Mouse (Mus musculus) heart, embryonic 10.5 days (tissue): Measurements from ENCODE around the gene Tbx10. TPM values are rescaled to one million over a fixed set of nuclear protein-coding genes. Genes with fewer than 3 reads are reported as not detected.
"Not testable (repeated sequence)": the region's sequence is repeated elsewhere in the genome, so short reads cannot be mapped to it uniquely, and the experiment has no call there.

Experiments
- DNase-seq: peaks from one replicate; pipeline ENCODE4 v3.0.0-alpha.2; 2017; ENCODE audit warnings: low spot score
- H3K27ac ChIP-seq: fragments of 300-500 bp; sonication (generic); 2 replicates; pipeline ENCODE4 v1.5.1; 2016; ENCODE audit warnings: mild to moderate bottlenecking
- H3K27me3 ChIP-seq: fragments of 300-500 bp; sonication (generic); 2 replicates; pipeline ENCODE4 v1.6.1; 2016; ENCODE audit warnings: mild to moderate bottlenecking; ENCODE audit not compliant: poor library complexity, insufficient read depth, severe bottlenecking
- H3K36me3 ChIP-seq: fragments of 300-500 bp; sonication (generic); 2 replicates; pipeline ENCODE4 v1.6.1; 2016; ENCODE audit warnings: mild to moderate bottlenecking, moderate library complexity
- H3K4me1 ChIP-seq: fragments of 300-500 bp; sonication (generic); 2 replicates; pipeline ENCODE4 v1.6.1; 2016; ENCODE audit warnings: mild to moderate bottlenecking
- H3K4me3 ChIP-seq: fragments of 300-500 bp; sonication (generic); 2 replicates; pipeline ENCODE4 v1.5.1; 2016; ENCODE audit warnings: mild to moderate bottlenecking, moderate library complexity
- H3K9me3 ChIP-seq: fragments of 300-500 bp; sonication (generic); 2 replicates; pipeline ENCODE4 v1.6.1; 2016; ENCODE audit warnings: mild to moderate bottlenecking, moderate library complexity
- WGBS: fragments of 180-500 bp; shearing (Covaris S2); methylation state at CpG from one replicate; pipeline ENCODE4 v1.1.7; 2016; 5-methylcytosine and 5-hydroxymethylcytosine counted together
- polyA plus RNA-seq: library from polyadenylated mRNA; unstranded; fragments of >200 nt; fragmentation: Nextera tagmentation; extraction: Ambion mirVana; gene quantifications from 2 replicates; pipeline ENCODE4 v1.2.1, GENCODE M21; 2016

The Tbx10 gene
- polyA plus RNA-seq, 1 experiment from 2014 or later, result 0.45 TPM

DNA sequence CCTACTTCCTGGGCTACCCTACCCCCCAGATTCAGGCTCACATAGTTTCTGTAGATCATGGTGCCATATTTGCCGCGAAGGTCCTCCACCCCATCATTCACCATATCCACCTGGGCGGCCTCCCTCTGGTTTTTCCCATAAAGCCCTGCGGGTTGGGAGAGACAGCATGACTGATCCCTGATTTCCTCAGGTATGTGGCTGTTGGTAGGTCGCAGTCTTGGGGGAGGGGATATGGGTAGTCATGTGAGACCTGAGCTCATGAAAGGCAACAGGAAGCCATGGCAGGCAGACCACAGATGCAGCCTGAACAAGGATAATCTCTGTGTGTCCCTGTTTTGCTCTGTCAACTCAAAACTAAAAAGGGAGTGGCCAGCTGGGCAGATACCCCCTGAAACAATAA lies 48.4 kb downstream of the Tbx10 start:
- H3K9me3 ChIP-seq, DNase-seq, H3K27ac ChIP-seq, H3K4me3 ChIP-seq, H3K27me3 ChIP-seq, H3K36me3 ChIP-seq: not testable (repeated sequence)
- H3K4me1 ChIP-seq, result peaks cover 28% of the 10 kb centered on the region
- WGBS, result 83% methylated on average over 5 of the region's 5 CpGs

DNA sequence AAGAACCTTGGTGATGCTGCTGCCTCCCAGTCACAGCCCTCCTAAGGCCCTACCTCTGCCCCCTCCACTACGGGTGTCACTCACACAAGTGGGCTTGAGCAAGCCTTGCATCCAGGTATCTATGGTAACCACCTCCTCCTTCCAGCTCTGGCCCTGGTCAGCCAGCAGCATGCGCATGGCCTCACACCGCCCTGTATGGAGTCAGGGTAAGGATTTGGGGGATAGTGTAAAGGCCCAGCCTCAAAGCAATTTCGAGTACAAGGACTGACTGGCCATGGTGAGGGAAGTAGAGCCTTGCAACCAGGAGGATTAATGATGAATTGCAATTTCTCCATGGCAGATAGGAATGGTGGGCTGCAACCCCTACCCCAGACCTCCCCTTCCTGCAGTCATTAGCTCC lies 48.9 kb downstream of the Tbx10 start:
- H3K4me1 ChIP-seq, result peaks cover 25% of the 10 kb centered on the region
- DNase-seq, H3K4me3 ChIP-seq, H3K36me3 ChIP-seq, H3K9me3 ChIP-seq, H3K27me3 ChIP-seq, H3K27ac ChIP-seq: not testable (repeated sequence)
- WGBS, result 78% methylated on average over 3 of the region's 4 CpGs

DNA sequence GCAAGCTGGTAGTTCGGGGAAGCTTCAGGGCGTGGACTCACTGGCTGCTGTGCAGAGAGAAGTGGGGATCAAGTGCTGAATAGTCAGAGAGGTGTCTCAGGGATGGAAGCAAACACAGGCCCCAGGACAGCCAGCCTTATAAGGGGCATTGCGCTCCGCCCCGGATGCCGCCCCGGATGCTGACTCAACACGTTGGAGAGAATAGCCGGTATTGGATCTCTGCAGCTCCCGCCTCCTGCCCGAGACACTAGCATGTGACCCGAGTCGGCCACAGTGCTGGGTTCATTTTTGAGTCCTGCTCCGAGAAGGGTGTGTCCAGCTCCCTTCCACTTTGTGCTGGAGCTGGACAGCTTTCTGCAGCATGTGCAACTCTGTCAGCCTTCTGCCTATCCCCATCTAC lies 49.6 kb downstream of the Tbx10 start:
- Histone ChIP-seq H3K27me3 (no peaks in the 10 kb centered on the region), H3K4me3 (no peak overlapping the region), H3K36me3 (no peaks in the 10 kb centered on the region), H3K27ac (no peak overlapping the region), H3K9me3 (no peaks in the 10 kb centered on the region), H3K4me1 (peaks cover 22% of the 10 kb centered on the region)
- DNase-seq, result no peak
- 63% methylated on average over 14 of the region's 14 CpGs for WGBS

DNA sequence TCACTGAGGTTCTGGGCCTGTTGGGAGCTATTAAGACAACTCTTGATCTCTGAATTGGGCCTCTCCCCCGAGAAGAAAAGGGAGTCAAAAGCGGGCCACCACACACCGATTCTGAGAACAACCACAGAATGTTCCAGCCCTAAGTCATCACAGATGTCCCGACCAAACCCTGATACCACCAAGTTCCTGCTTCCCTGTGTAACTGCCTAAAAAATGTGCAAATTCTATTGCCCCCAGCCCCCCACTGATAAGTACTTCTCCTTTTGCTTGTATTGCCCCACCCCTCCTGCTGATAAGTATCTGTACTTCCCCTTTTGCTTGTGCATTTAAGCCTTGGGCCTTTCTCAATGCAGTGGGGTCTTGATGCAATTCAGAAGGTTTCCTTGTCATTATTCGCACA lies 51.6 kb downstream of the Tbx10 start:
- not testable (repeated sequence) for DNase-seq, H3K4me3 ChIP-seq, H3K27me3 ChIP-seq, H3K36me3 ChIP-seq, H3K9me3 ChIP-seq, H3K27ac ChIP-seq
- 0 out of 2 replicates have a peak, but pooled peaks cover 13% of the 10 kb centered on the region for H3K4me1 ChIP-seq
- 85% methylated on average over 5 of the region's 5 CpGs for WGBS

DNA sequence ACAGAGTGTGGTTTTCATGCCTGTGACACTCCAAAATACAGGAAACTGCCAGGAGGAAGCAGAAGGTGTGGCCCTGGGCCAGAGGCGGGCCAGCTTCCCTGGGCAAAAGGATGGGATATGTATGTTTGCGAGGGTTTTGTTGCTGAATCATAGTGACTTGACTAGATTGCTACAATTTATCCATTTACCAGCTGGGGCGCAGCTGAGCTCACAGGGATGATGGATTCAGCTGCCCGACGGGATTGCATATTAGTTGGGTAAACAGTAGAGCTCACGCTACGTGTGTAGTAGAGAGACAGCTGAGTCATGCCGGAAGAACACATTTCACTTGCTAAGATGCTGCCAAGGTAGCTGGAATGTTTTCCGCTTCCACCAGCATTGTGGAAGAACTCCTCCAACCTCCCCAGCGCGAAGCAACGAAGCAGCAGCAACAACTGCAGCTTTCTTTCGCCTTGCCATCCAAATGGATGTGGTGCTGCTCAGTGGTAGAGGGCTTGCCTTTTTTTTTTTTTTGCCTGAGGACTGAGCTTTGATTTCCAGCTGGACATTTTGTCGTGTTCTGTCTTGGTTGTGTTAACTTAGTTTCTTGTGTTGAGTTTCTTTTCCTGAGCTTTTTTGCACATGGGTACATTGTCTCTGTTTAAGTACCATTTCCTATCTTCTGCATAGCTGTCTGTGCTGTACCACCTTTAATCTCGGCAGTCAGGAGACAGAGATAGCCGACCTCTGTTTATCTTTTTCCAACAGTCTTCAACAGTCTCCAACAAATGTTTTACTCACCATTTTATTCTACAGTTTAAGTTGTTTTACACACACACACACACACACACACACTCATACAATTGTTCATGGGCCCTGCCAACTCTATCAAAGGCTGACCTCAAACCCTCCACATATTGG lies 53.7 kb downstream of the Tbx10 start, which contains the start of gene Gstp2:
Gene Gstp2, minus strand, starts transcription at position 58 of the 900 bp plus-strand sequence.
- DNase-seq, result no peak
- WGBS, result 54% methylated on average over 16 of the region's 16 CpGs
- Histone ChIP-seq H3K36me3 (no peaks in the 10 kb centered on the region), H3K27me3 (no peaks in the 10 kb centered on the region), H3K9me3 (no peaks in the 10 kb centered on the region), H3K27ac (no peak within 1 kb of the TSS), H3K4me3 (no peak within 1 kb of the TSS), H3K4me1 (0 out of 2 replicates have a peak, but pooled peaks cover 13% of the 10 kb centered on the region)

DNA sequence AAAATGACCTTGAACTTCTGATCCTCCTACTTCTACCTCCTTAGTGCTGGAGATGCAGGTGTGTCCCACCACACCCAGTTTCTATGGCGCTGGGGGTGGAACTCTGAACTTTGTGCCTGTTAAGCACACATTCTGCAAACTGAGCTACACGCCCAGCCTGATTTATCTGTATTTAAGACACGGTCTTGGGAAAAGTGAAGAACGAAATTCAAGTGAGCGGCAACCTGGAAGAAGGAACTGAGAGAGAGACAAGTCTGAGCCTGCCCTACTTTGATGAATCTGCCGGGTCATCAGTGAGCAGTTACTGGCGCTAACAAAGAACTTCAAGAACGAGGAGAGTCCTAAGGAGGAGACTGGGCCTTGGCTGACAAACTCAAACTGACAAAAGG lies 54.3 kb downstream of the Tbx10 start:
- Histone ChIP-seq H3K27ac (no peak overlapping the region), H3K27me3 (no peaks in the 10 kb centered on the region), H3K9me3 (no peaks in the 10 kb centered on the region), H3K36me3 (no peaks in the 10 kb centered on the region), H3K4me3 (no peak overlapping the region), H3K4me1 (0 out of 2 replicates have a peak, but pooled peaks cover 12% of the 10 kb centered on the region)
- no peak for DNase-seq
- WGBS, result 78% methylated on average over 8 of the region's 8 CpGs

DNA sequence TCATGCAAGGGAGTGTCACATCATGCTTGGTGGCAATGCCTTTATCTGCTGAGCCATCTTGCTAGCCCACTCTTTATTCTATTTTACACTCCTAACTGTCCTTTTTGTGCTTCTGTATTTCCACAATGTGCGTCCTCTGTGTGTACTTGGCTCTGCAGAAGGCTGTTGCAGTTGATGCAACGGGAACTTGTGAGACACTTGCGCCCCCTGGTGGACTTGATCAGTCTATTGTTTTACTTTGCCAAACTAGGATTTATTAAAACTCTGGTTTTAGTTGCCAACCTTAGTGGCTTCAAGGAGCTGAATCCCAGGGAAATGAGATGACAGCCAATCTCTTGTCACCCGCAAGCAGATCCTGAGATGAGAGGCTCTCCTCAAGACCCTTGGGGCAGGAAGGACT lies 55.3 kb downstream of the Tbx10 start:
- no peak overlapping the region for H3K27ac ChIP-seq

DNA sequence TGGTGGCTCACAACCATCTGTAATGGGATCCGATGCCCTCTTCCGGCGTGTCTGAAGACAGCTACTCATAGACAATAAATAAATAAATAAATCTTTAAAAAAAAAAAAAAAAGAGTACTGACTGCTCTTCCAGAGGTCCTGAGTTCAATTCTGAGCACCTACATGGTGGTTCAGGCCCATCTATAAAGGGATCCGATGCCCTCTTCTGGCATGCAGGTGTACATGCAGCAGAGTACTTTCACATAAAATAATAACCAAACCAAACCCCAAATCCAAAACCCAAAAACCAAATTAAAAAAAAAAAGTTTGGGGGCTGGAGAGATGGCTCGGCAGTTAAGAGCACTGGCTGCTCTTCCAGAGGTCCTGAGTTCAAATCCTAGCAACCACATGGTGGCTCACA lies 56.5 kb downstream of the Tbx10 start:
- not testable (repeated sequence) for H3K27me3 ChIP-seq, H3K9me3 ChIP-seq, DNase-seq, H3K4me1 ChIP-seq, H3K4me3 ChIP-seq, H3K27ac ChIP-seq, H3K36me3 ChIP-seq
- WGBS, result 69% methylated on average over 5 of the region's 5 CpGs

More for the DNA sequence above, 55.3 kb downstream of the Tbx10 start:
- no peak for DNase-seq
- Histone ChIP-seq H3K27me3 (no peaks in the 10 kb centered on the region), H3K9me3 (no peaks in the 10 kb centered on the region), H3K36me3 (no peaks in the 10 kb centered on the region), H3K4me3 (no peak overlapping the region), H3K4me1 (0 out of 2 replicates have a peak, but pooled peaks cover 7% of the 10 kb centered on the region)
- WGBS, result 21% methylated on average over 4 of the region's 4 CpGs

Other genes starting within 250 kb of the Tbx10 start
- gene Kmt5b, start 225.3 kb upstream of the Tbx10 start, polyA plus RNA-seq, result 21.6 and 24.1 TPM in 2 replicates
- gene Chka, start 141.0 kb upstream of the Tbx10 start, polyA plus RNA-seq, result 29.8 and 40.3 TPM in 2 replicates
- 22.5 and 32.2 TPM in 2 replicates for gene Tcirg1, start 85.6 kb upstream of the Tbx10 start, polyA plus RNA-seq
- 323 and 356 TPM in 2 replicates for gene Ndufs8, start 80.0 kb upstream of the Tbx10 start, polyA plus RNA-seq
- 2.1 and 3.0 TPM in 2 replicates for gene Aldh3b1, start 62.9 kb upstream of the Tbx10 start, polyA plus RNA-seq
- 4.4 and 5.0 TPM in 2 replicates for gene Unc93b1, start 57.6 kb upstream of the Tbx10 start, polyA plus RNA-seq
- not detected in 2 replicates for gene Aldh3b3, start 34.1 kb upstream of the Tbx10 start, polyA plus RNA-seq
- gene Aldh3b2, start 20.4 kb upstream of the Tbx10 start, polyA plus RNA-seq, result 0.51 and 1.8 TPM in 2 replicates
- 9.5 and 10.3 TPM in 2 replicates for gene Acy3, start 6.2 kb upstream of the Tbx10 start, polyA plus RNA-seq
- gene Nudt8, start 7.8 kb downstream of the Tbx10 start, polyA plus RNA-seq, result 40.2 and 52.4 TPM in 2 replicates
- gene Gm49405, start 7.9 kb downstream of the Tbx10 start, polyA plus RNA-seq, result 4.1 and 5.2 TPM in 2 replicates
- 32.4 and 75.0 TPM in 2 replicates for gene Doc2g, start 10.6 kb downstream of the Tbx10 start, polyA plus RNA-seq
- gene Ndufv1, start 20.1 kb downstream of the Tbx10 start, polyA plus RNA-seq, result 298 and 420 TPM in 2 replicates
- 402 and 470 TPM in 2 replicates for gene Gstp1, start 45.2 kb downstream of the Tbx10 start, polyA plus RNA-seq
- 2.9 TPM in 2 replicates for gene Gstp2, start 53.3 kb downstream of the Tbx10 start, polyA plus RNA-seq
- 0.37 TPM in 1 of 2 replicates, not detected in the other for gene Gstp3, start 66.8 kb downstream of the Tbx10 start, polyA plus RNA-seq
- gene Cabp2, start 88.8 kb downstream of the Tbx10 start, polyA plus RNA-seq, result not detected in 2 replicates
- gene Cdk2ap2, start 104.4 kb downstream of the Tbx10 start, polyA plus RNA-seq, result 67.9 and 86.0 TPM in 2 replicates
- gene Pitpnm1, start 107.2 kb downstream of the Tbx10 start, polyA plus RNA-seq, result 14.3 and 21.2 TPM in 2 replicates
- 89.7 and 93.8 TPM in 2 replicates for gene Aip, start 133.1 kb downstream of the Tbx10 start, polyA plus RNA-seq
- gene Gpr152, start 147.0 kb downstream of the Tbx10 start, polyA plus RNA-seq, result not detected in 2 replicates
- gene Cabp4, start 151.3 kb downstream of the Tbx10 start, polyA plus RNA-seq, result not detected in 2 replicates
- gene Coro1b, start 155.9 kb downstream of the Tbx10 start, polyA plus RNA-seq, result 135 and 146 TPM in 2 replicates
- gene Ptprcap, start 160.9 kb downstream of the Tbx10 start, polyA plus RNA-seq, result 1.8 and 4.4 TPM in 2 replicates
- 53.4 and 57.0 TPM in 2 replicates for gene Rps6kb2, start 170.6 kb downstream of the Tbx10 start, polyA plus RNA-seq
- gene Carns1, start 182.7 kb downstream of the Tbx10 start, polyA plus RNA-seq, result 2.3 and 2.8 TPM in 2 replicates
- gene Tbc1d10c, start 198.5 kb downstream of the Tbx10 start, polyA plus RNA-seq, result 0.94 and 1.5 TPM in 2 replicates
- 876 and 946 TPM in 2 replicates for gene Ppp1ca, start 199.3 kb downstream of the Tbx10 start, polyA plus RNA-seq
- 33.0 and 40.0 TPM in 2 replicates for gene Rad9a, start 208.9 kb downstream of the Tbx10 start, polyA plus RNA-seq
- 2.1 and 3.4 TPM in 2 replicates for gene Clcf1, start 221.5 kb downstream of the Tbx10 start, polyA plus RNA-seq
- not detected in 2 replicates for gene AC109138.7, start 221.6 kb downstream of the Tbx10 start, polyA plus RNA-seq
- 15.5 and 18.7 TPM in 2 replicates for gene Pold4, start 239.1 kb downstream of the Tbx10 start, polyA plus RNA-seq